Mouse (Mus musculus) mesoderm, embryonic 11.5 days (tissue): ENCODE measurements around the gene Cfap97d1.
A peak's percentile ranks its signal among the peaks of the same experiment; 100 is the strongest.
"Not testable (repeated sequence)": the region's sequence is repeated elsewhere in the genome, so short reads cannot be mapped to it uniquely, and the experiment has no call there.

Experiments
- DNase-seq: peaks from one replicate; pipeline ENCODE4 v3.0.0-alpha.2; 2012; ENCODE audit warnings: low read depth, low spot score

Cfap97d1 gene

DNA sequence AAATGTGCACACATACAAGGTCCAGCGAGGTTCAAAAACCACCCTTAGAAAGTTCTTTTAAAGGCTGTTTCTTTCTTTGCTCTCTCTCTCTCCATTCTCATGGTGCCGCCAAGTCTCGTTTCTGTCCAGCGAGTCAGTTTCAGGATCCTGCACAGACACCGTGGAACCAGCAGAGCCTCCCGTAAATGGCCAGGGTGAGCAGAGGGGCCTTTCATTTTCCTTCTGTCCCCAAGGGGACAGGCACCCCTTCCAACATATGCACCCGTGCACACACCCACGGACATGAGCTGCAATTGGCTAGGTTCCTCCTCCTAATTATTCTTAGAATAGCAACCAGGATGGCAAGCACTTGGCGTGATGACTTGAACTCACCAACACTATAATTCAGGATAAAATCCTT, 10.6 kb upstream of the Cfap97d1 start:
- no peak for DNase-seq

DNA sequence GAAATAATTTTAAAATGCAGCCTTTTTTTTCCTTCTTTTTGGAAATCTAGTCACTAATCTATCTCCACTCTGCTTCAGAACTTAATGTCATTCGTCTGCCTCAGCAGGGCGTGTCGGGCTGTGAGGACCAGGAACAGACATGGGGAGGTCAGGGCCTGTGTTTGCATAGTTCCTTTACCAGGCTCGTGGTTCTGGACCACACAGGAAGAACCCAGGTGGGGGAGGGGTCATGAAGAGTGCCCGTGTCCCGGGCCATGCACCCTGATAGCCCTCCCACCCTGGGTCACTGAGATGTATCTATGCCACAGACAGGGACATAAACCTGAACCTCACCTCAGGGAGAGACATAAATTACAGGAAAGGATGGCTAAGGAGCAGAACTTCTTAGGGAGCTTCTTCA, 9.9 kb upstream of the Cfap97d1 start:
- no peak for DNase-seq

DNA sequence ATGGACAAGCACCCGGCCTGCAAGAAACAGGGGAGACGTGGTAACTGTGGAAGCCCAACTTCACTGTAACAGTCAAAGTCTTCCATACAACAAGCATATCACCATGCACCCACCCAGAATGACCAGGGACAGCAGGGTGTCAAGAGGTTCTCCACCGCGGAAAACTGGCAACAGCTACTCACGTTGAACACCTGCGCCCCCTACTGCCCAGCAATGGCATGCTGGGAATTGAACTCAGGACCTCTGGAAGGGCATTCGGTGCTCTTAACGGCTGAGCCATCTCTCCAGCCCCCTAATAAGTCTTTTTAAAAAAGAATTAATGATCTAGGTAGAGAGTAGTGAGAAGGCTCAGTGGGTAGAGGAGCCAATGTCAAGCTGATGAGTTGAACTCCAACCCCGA, 9.2 kb upstream of the Cfap97d1 start:
- DNase-seq = no peak

DNA sequence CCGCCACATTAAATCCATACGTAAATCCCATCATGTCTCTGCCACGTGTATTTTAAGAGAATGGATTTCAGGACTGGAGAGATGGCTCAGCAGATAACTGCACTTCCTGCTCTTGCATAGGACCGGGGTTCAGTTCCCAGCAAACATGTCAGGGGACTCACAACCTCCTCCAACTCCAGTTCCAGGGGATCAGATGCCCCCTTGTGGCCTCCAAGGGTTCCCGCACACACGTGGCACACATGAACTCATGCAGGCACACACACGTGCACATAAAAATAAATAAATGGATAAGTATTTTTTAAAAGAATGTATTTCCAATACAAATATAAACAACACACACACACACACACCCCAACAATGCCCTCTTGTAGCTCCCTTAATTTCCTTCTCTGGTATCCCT, 7.1 kb upstream of the Cfap97d1 start:
- DNase-seq = no peak

DNA sequence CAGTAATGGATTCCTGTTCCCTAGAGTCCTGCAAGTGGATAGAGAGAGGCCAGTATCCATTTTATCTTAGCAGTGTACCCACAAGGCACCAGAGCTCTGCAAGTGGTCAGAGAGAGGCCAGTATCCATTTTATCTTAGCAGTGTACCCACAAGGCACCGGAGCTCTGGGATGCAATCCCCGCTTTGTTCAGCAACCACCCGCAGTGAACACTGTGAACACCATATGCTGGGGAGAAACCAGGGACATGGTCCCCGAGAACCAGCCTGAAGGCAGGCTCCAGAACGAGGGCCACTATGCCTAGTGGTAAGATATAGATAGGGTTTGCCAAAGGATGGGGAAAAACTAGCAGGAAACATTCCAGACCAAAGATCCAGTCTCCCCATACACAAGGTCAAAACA, 4.9 kb upstream of the Cfap97d1 start:
- no peak for DNase-seq

DNA sequence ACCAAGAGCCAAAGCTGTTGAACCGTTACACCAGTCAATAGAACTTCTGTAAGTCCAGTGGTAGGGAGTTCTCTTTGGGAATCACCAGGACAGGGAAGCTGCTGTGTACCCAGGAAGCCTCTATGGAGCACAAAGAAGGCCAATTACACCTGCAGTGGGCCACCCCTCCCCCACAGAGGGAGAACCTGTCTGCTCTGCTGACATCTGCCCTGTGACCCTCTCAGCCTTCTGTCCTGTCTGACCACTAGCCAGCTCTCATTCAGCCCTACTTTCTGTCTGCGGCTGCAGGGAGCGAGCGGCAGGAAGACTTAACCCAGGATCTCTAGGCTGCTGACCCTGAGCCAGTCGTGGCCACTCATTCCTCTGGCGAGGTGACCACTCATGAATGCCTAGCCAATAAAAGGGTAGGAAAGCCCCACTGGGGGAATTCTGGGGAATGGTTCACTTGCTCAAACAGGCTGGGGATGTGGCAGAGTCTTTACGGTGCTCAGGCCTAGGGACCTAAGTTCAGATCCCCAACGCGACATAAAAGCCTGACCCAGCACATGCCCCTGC, 3.4 kb upstream of the Cfap97d1 start:
- no peak for DNase-seq

DNA sequence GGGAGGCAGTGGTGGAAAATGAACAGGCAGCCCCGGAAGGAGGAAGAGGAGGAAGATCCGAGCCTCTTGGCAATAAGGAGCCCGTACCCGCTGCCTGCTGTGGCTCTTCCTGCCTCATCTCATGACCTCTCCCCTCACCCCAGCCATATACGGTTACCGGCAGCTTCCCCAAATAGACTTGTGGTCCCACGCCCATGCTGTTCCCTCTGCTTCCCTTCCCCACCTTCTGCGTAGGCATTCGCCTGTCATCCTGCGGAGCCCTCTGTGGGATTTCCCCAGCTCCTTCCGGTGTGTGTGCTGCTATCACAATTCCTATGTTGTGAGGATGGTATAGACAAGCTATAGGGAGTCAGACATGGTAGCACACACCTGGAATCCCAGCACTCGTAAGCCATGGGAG, 2.2 kb upstream of the Cfap97d1 start:
- no peak for DNase-seq

DNA sequence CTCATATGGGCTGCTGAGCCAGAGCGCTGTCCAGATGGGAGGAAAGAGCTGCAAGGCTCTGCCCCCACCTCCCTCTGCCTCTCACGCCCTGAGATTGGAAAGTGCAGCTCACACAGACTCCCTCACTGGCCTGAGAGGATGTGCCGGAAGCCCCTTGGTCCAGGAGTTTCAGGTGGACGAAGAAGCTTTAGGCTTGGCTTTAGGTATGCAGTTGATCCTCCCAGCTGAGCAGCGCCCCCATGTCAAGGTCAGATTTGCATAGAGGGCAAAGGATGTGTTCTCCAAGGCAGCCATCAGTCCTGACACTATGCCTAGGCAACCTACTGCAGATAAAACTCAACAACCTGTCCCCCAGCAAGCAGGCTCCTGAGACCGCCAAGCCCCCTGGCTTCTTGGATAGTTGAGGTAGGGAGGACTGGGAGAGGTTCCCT, 1.1 kb upstream of the Cfap97d1 start:
- no peak for DNase-seq

DNA sequence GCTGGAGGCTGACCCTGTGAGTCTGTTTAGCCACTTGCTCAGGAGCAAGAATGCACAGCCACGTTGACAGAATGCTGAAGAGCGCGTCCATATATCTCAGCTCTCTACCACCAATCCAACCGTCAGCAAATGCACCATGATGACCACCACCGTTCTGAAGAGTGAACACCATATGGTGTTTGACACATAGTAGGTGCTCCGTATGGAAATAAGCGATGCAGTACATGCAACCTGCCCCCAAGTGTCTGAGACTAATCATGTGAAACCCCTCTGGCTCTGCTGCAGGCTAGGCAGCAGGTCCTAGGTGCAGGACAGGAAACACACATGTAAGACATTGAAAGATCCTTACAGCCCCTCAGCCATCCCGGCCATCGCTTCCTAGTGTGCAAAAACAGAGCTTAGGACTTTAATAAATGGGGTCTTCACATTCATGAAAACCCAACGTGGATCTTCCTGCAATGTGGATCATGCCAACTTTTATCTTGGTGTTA, 603 bp upstream of the Cfap97d1 start:
- no peak for DNase-seq

DNA sequence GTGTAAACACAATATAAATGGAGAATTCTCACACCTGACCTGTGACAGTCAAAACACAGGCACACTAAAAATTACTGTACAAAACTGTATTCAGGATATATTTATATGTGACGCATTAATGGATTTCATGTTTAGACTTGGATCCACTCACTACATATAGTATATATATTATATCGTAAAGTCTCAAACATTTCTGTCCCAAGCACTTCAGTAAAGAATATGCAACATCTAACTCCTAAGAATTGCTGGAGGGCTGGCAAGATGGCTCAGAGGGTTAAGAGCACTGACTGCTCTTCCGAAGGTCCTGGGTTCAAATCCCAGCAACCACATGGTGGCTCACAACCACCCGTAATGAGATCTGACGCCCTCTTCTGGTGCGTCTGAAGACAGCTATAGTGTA, 1.4 kb downstream of the Cfap97d1 start:
- not testable (repeated sequence) for DNase-seq

DNA sequence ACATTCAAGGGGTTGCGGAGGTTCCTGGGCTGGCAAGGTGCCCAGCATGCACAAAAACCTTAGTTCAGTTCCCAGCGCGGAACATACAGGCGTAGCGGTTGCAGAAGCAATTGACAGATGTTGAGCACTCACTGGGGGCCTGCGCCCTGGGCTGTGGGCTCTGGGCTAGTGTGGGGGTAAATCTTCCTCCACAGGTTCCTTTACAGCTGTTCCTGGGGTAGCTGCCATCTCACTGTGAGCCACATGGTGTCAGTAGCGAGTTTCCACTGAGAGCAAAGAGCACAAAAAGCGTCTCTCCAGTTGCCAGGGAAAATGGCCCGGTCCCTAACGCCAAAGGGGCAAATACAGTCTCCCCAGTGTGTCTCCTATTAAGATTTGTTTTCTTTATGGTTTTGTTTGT, 1.9 kb downstream of the Cfap97d1 start:
- DNase-seq = peak; percentile 90

DNA sequence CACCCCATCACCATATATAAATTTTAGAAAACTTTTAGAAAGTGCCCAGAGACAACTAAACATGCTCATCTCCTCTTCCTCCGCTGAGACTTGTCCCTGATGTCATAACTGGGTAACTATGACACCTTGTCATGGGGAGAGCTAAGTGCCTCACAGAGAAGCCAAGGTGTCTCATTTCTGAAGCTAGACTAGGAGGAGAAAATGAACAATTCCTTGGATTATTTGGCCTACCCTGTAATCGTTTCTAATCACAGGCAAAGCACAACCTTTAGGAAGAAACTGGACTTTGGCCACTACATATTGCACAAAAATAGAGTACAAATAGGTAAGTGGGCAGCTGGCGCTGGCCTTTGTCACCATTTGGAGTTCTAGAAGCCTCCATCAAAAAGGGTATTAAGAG, 2.8 kb downstream of the Cfap97d1 start, which contains the start of gene Dusp3:
Gene Dusp3, minus strand, starts transcription at position 101 of the 400 bp plus-strand sequence.
- no peak for DNase-seq

DNA sequence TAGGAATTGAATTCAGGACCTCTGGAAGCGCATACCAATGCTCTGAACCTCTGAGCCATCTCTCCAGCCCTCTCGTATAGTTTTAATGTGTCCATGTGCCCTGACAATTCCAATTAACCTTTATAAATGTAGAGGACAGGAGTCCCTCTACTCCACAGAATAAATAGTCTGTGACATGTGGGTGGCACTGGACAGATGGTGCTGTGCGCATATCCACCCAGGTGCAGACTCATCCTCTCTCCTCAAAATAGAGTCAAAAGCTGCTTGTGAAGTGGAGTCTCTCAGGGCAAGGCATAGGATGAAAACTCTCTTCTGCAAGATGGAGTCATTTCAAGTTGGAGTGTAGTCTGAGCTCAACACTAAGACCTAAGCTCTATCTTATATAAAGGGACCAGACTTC, 6.2 kb downstream of the Cfap97d1 start:
- DNase-seq = no peak

DNA sequence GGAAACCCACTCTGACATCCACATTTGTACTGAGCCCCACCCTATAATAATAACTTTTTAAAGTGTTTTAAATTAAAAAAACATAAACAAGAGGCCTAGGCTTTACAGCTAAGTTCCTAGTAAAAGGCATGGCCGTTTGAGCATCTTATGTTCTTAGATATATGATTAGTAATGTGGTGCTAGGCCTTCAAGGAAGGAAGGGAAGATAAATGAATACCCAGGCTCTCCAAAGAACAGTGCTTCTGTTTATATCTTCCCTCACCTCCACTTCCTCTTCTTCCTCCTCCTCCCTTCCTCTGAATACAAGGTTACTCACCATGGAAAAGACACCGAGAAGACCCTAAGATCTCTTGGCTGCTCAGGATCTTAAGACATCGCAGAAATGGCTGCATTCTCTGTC, 7.7 kb downstream of the Cfap97d1 start:
- DNase-seq = no peak

DNA sequence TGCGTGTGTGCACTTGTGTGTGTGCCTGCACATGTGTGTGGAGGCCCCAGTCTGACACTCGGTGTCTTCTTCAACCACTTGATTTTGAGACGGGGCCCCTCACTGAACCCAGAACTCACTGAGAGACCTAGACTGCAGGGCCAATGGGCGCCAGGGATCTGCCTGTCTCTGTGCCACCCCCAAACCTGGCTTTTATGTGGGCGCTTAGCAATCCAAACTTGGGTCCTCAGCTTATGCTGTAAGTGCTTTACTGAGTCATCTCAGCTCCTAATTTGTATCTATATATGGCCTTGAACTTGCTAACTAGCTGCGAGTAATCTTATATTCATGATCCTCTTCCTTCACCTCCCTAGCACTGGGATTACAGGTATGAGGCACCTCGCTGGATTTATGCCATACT, 8.3 kb downstream of the Cfap97d1 start:
- no peak for DNase-seq

DNA sequence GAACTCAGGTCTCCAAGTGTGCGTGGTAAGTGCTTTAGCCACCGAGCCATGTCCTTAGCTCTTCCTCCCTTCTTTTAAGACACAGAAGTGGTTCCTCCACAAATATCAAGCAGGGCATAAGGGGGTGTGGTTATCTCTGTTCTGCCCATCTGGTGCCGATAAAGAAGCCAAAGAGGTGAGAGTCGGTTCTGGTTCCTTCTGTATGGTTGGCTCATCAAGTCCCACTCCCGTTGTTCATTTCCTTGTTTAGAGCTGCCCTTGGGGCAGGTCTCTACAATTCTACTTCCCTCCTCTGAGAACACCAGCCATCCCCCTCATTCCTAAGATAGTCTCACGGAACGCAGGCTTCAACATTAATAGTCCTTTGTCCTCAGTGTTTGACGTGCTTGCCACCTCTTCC, 10.0 kb downstream of the Cfap97d1 start:
- DNase-seq = no peak

DNA sequence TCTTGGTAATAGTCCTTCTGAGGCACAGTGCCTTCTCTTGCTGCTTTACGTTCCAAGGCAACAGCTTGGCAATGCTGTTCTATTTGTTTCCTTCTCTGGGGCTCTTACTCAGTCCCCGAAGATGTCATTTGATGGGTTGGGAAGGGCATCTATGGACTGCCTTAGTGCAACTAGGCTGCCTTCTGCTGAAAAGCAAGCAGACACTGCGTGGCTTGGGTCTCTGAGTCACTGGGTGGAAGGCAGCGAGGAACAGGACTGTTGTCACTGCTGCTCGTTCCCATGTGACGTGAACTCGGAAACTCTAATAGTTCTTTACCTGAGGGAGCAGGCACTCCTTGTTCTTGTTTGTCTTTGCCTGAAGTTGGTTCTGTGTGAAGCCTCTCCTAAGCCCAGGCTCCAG, 11.9 kb downstream of the Cfap97d1 start:
- DNase-seq = no peak

DNA sequence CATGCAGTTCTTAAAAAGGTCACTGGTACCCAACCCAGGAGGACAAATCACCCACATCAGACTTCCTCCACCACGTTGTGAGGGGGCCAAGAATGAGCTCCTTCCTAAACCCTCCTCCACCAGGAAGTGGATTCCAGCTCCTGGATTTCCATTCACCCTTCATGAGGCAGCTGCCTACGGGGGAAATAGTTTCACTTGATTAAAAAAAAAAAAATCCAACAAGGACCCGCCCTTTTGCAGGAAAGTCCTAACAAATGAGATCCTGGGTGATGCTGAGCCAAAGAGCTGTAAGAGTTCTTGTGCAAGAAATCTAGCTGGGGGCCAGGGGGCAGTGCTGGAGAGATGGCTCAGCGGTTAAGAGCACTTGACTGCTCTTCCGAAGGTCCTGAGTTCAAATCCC, 14.2 kb downstream of the Cfap97d1 start:
- no peak for DNase-seq

DNA sequence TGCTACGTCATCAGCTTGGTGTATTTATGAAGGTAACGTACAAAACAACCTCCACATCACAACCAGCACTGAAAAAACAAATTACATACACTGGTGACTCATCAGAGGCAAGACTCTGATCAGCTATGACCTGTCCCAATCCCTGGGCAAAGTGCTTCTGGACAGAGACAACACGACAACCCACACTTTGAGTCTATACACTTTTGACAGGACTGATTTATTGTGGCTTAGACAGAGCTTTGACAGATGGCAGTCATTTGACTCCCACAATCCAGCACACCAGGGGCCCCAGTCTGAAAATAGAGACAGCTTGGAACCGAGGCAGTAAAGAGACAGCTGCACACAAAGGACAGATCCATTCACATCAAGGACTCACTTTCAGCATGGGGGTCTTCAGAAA, 15.4 kb downstream of the Cfap97d1 start:
- peak; percentile 42 for DNase-seq

DNA sequence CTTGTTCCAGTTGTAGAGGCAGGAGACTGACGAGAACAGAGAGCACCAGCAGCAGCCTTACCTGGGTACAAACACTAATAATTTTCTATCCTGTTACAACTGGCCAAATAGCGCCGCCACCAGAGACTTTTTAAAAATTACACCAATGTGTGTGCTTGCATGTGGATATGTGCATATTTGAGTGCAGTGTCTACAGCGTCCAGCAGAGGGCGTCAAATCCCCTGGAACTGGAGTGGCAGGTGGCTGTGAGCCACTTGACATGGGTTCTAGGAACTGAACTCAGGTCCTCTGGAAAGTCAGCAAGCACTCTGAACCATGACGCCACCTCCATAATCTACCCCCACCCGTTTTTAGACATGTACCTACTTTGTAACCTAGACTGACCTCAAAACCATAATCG, 20.2 kb downstream of the Cfap97d1 start:
- DNase-seq = no peak

DNA sequence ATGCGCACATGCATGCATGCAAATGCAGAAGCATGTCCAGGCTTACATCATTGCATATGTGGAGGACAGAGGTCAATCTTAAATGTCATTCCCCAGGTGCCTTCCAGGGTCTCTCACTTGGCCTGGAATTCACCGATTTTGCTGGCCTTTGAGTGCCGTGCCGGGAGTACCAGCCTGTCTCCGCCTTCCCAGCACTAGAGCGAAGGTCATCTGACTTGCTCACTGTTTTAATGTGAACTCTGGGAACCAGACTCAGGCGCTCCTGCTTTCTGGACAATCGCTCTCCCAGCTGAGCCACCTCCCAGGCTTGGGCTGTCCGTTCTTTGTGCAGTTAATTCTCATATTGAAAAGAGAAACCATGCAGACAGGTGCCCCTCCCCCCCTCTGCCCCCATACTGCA, 22.2 kb downstream of the Cfap97d1 start:
- DNase-seq = no peak

DNA sequence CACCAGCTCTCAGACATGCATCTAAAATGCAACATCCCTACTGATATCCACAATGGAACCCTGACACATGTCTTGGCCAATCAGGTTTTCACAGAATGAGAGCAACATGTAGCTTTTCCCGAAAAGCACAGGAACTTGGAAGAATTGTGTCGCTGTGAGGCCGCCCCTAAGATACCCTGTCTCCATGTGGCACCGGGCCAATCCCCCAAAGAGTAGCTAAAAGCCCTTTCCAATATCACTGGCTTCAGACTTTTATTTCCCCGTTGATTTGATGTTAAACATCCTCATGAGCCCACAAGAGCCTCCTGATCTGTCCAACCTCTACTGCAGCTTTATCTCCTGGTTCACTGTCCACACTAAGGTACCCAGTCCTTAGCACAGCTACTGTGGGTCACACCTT, 22.6 kb downstream of the Cfap97d1 start:
- DNase-seq = no peak

DNA sequence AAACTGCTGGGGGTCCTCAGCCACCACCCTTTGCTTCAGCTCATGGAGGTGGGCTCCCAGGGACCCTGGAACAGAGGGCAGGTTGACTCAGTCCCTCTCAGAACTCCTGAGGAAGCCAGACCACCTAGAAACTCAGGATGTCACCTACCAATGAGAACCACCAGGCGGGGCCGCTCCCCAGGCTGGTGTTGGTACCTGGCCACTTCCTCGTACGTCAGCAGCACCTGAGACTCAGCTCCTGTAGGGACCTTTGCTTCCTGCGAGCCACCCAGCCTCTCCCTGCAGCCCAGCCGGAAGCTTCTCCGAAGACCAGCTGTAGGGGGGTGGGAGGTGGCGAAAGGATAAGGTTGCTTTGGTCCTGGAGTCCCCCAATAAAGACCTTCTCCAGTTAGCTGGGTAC, 24.3 kb downstream of the Cfap97d1 start:
- DNase-seq = no peak

DNA sequence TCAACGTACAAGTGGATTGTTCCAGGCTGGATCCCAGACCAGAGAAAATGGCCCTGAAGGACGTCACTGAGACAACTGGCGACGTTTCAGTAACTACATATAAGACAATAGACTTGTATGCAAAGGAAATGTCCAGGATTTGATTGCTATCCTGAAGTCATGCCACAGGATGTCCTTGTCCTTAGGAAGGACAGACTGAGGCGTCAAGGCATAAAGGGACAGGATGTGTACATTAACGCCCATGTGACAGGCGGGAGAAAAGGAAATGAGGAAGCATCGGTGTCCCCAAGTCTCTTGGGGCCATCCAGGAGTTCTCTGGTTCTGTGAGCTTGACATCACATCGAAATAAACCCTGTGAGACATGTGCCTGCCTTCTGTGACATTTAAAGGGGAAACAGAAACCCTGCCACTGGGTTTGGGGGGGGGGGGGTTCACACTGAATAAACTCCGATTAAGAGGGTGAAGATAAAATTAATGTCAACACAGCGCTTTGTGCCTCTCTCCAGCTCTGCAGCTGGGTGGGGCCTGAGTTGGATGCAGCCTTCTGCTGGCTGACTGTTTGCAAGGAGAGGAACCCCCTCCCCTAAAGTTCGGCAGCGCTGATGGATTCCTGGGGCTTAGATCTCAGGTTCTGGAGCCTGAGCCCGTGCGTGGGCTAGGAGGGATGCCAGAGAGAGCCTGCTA, 25.0 kb downstream of the Cfap97d1 start:
- no peak for DNase-seq
